Mouse (Mus musculus): ENCODE data around the gene Cdc123.

Gene Cdc123

DNA sequence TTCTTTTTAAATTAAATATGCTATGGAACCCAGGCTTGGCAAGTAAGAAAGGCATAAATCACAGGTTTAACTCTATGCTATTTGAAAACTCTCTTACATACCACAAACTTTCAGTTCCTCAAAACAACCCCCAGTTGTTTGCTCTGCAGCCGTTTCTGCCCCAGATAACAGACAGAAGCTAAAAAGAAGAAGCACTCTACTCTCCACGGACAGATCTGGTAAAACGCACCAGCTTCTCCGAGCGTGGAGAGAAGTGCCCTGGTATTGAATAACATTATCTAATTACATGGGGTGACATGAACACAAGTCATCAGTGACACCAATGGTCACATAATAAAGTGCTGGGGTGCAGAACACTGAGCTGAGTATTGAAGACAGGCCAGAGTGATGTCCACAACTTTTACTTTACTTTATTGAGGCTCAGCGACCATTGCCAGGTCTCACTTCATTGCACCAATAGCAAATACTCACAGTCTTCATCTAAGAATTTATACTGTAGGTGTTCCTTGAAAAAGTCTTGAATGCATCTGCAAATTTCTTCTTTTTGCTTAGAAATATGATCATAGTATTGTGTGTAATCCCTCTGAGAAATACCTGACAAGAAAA lies 40.4 kb downstream of the Cdc123 start:
- no peak for DNase-seq (ENCODE audit: low spot score)

DNA sequence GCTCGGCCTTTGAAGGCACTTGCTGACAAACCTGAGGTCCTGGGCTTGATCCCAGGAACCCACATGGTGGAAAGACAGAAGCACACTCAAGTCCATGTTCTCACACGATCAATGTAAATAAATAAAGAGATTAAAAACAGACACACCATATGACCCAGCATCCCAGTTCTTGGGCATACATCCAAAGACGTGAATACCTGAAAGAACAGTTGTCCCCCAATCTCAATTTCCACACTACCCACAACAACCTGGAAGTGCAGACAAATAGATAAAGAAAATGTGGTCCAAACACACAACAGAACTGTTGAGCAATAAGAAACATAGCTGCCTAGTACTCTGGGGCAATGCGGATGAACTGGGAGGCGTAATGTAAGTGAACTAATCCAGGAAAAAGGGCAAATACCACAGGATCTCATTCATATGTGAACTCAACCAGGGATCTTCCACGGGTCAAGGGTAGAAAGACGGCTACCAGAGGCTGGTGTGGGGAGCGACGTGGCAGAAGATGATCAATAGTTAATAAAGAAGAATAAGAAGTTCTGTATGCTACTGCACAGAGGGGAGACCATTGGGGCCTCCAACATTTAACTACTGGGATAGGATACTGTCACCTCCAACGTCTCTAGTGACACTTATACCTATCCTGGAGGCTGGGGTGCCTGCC lies 42.9 kb downstream of the Cdc123 start:
- DNase-seq (ENCODE audit: low spot score), result no peak

DNA sequence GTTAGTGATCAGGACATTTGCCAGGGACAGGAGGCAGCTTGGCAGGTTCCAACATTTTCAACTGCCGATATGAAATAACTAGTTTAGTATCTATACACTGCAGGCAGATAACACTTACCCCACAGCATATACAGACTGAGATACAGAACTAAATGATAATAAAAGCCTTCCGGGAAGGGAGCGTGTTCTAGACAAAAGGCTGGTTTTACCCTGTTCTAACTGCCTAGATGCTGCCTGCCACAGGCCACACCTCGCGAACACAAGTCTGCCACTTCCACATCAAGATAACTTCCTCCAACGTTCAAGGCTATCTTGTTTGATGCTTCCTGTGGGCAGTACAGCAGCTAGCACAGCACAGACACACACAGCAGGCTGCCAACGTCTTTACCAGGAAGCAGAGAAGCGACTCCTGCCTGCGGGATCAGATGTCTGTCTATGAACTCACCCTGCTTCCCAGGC lies 43.8 kb downstream of the Cdc123 start:
- DNase-seq (ENCODE audit: low spot score), result no peak

DNA sequence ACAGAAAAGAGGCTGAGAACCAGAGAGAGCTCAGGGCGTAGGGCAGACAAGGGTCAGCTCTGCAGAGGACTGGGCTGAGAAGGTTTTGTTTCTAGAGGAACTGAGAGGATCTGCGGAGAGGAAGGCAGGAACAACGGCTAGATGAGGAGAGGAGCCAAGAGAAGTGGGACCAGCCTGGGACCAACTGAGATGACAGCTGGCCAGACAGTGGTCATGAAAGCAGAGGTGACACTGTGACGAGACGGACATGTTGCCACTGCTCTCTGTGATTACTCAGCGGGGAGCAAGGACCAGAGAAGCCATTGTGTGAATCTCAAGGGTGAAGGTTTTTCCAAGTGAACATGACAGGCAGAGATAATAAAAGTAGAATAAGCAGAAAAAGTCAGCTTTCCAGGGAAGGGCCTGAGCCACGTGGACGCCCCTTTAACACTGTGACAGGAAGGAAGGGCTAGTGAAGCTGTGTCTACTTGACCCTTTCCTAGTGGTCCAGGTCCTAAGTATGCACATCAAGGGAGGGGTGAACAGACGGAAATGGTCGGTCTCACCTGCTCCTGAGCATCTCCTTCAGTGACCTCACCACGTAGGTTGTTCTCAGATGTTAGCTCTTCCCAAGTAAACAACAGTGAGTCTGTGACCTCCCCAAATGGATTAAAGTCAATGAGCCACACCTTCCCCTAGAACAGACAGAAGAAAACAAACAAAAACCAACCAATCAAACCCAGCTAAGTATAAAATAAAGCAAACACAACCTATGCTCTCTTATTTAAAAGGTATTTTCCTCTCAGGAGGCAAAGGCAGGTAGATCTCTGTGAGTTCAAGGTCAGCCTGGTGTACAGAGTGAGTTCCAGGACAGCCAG lies 46.9 kb downstream of the Cdc123 start:
- DNase-seq (ENCODE audit: low spot score), result no peak

DNA sequence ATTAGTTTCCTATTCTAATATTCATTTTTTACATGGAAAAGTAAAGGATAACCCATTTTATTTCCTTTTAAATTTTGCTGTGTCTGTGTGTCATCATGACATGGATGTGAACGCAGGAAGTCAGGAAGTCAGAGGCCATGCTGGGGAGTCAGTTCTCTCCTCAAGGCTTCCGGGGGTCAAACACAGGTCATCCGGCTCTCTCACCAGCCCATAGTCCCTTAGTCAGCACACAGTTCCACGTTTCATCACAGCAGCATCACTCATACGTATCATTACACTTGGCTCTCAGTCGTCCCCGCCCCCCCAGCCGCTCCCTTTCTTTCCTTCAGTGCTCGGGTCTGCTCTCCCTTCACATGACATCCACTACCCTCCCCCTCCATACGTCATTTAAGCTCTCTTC lies 51.2 kb downstream of the Cdc123 start:
- DNase-seq (ENCODE audit: low spot score), result no peak

DNA sequence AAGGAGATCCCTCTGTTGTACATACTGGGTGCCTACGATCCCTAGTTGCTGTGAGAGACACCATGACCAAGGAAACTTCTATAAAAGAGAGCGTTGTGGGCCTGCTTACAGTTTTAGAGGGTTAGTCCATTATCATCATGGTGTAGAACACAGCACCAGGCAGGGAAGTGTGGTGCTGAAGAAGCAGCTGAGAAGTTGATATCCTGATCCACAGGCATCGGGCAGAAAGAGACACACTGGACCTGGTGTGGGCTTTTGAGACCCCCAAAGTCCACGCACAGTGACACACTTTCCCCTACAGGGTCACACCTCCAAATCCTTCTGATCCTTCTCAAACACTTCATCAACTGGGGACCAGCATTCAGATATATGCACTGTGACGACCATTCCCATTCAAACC lies 52.9 kb downstream of the Cdc123 start:
- DNase-seq (ENCODE audit: low spot score), result no peak

DNA sequence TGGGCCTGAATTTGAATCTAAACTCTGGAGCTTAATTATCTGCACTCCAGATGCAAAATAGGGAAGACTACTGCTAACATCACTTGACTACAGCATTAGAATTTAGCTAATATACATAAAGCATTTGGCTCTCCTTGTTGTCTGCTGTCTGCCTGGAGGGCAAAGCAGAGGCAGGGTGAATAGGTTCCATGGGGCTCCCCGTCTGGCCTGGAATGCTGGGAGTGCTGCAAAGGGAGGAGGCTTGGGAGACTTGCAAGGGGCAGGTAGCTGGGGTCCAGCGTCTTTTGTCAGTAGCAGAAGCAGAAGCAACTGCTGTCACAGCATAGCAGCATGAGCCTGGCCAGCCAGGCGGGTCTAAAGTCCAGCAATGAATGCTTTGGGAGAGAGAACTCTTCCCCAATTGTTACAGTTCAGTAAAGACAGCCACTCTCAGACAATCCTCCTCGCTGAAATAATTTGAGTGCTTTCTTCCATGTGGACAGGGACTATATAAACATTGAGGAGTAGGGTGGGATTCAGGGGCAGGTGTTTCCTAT lies 55.3 kb downstream of the Cdc123 start:
- no peak for DNase-seq (ENCODE audit: low spot score)

DNA sequence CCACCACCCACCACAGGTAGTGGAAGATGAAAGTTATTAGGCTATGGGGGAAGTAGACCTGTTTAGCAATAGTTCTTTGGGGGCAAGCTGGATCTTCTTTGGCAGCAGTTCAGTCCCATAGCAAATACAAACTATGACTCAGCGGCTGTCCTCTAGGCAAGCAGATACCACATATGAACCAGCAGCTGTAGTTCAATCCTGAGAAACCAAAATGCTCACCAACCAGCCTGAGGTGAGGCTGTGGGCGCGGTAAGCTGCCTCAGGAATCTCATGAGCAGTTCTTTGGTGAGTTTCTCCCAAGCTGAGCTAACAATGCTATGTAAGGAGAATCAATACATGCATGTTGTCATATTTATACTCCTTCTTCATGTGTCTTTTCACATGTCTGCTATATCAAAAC lies 57.6 kb downstream of the Cdc123 start:
- DNase-seq (ENCODE audit: low spot score), result no peak

DNA sequence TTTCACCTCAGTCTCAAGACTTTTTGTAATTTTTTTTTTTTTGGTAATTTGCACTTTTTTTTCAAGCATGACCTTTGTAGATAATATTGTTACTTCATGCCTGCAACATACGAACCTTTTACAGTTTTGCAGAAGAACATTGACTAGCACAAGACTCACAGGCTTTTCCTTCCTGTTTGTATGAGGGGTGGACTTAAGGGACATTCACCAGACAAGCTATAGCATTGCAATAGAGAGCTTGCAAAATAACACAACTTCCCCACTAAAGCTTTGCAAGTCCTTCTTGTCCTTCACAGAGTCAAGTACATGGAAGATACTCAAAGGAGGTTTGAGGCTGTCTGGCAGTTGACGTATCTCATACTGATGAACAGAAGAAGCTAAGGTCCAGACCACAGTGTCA lies 72.5 kb downstream of the Cdc123 start:
- no peak for DNase-seq (ENCODE audit: low spot score)

DNA sequence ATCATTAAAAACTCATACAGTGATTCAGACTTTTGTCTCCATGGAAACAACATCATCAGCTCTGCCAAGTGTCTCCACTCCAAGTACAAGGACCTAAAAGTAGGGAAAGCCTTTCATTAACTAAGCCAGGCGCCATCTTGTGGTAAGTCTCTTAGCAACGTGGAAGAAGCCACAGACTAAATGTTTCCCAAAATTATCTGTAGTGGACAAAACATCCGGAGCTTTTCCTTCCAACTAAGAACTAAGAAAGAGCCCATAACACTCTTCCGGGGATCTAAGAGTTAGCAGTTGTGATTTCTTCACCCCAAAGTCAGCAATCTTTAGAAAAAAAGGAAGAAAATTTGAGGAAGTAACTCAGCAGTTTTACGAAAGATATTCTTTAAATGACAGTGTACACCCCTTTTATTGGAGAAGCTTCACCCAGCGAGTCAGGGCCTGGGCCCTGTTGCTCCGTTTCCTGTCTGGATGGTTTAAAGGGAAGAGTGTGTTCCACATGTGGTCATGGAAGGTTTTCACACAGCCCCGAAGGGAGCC lies 74.2 kb downstream of the Cdc123 start:
- DNase-seq (ENCODE audit: low spot score), result no peak

DNA sequence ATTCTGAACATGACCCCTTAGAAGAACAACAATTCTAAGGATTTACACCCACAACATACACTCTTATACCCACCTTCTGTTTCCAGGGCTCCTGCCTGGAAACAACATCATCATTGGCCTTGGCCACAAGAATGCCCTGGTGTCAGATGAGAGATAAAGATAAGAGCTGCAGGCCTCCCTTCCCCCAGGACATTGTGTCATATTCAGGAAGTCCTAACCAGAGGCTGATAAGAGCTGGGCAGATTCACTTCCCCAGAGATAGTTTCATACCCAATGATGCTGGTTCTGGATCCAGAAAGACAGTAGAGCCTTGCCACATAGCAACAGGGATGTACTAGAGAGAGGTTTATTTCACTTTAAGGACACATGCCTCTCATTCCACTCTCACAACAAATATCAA lies 75.3 kb downstream of the Cdc123 start:
- no peak for DNase-seq (ENCODE audit: low spot score)

DNA sequence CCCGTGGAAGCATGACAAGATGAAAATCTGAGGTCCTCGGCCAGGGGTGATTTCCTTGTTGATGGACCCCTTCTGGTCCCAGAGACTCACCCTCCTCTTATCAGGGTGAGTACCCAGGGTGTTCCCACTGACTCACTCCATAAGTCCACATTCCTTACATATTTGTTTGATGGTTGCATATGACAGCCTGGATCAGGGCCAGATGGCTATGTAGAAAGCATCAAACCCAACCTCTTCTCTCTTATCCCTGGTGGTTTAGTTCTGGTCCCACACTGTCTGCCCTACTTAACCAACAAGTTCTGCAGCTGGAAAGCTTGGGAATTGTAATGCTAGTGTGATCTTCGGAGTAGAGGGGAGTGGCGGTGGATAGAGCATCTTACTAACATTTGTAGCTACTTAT lies 76.0 kb downstream of the Cdc123 start:
- DNase-seq (ENCODE audit: low spot score), result no peak

DNA sequence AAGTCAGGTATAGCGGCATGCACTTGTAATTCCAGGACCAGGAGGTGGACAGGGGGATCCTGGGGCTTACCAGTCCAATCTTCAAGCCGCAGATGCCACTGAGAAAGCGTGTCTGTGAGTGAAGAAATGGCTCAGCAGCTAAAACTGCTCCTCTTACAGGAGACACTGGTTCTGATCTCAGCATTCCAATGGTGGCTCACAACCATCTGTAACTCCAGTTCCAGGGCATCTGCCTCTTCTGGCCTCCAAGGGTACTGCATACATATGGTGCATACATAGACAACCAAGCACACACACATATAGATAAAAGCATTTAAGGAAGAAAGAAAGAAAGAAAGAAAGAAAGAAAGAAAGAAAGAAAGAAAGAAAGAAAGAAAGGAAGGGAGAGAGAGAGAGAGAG lies 82.9 kb downstream of the Cdc123 start:
- DNase-seq (ENCODE audit: low spot score), result no peak

DNA sequence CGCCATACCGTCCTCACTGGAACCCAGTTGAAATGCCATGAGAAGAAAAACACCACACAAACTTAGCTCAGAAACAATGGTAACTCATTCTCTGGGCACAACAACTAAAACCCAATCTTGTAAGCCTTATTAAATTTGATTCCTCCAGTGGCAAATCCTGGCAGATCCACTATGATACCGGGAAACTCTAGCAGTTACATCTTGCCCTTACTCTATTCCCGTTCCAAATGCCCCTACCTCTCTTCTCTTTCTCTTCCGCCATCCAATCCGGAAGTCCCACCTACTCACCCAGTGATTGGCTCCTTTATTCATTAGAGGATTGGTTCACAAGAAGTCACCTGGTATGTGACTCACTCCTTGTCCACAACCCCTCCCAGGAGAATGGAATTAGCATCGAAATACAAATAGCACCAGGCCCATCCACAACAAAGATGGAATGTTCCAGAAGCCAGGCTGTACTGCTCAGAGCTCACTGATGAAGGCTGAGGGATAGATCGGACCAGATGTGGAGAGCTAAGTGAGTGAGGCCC lies 84.4 kb downstream of the Cdc123 start:
- no peak for DNase-seq (ENCODE audit: low spot score)

DNA sequence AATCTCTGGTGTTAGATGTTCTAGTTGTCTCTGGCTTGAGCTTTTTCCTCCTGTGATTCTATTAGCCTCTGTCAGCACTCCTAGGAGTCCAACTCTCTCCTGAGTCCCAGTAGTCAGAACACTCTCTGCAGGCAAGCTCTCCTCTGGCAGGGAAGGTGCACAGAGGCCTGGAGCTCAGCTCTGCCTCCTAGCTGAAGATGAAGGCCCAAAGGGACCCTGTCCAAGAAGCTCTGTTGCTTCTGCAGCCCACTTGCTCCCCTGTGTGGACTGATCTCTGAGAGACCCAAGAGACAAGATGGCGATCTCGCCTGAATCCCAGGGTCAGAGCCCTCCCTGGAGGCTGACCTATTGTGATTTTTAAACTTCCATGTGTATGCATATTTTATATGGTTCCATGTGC lies 86.4 kb downstream of the Cdc123 start:
- DNase-seq (ENCODE audit: low spot score), result no peak

DNA sequence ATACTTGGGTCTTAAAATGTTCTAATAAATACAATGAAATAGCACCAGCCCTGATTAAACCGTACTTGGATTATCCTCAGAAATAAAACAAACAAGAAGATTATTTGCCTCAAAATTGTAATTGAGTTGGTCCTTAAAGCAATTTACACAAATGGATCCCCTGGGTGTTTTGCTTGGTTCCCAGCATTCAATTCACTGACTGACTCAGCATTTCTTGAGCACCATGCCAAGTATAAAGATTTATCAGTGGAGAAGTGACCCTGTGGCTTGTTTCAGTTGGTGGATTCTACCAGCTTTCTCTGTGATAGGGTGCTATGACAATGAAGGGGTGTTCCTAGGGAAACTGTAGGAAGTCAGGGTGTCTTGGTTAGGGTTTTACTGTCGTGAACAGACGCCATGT lies 94.1 kb downstream of the Cdc123 start:
- DNase-seq (ENCODE audit: low spot score), result no peak

DNA sequence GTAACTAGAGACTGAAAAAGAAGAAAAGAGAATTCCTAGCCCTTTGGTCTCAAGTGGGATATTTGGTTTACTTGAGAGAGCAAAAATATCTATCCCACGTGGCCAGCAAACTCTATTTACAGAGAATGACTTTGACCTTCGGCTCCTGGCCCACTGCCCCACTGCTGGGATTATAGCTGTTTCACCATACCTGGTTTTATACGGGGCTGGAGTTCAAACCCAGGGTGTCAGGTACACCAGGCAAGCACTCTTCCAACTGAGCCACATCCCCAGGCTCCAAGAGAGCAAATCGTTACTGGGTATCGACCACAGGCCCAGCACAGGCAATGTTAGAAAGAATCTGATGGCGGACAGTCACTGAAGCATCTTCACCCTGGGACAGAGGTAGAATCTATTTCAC lies 95.8 kb downstream of the Cdc123 start:
- DNase-seq (ENCODE audit: low spot score), result no peak

DNA sequence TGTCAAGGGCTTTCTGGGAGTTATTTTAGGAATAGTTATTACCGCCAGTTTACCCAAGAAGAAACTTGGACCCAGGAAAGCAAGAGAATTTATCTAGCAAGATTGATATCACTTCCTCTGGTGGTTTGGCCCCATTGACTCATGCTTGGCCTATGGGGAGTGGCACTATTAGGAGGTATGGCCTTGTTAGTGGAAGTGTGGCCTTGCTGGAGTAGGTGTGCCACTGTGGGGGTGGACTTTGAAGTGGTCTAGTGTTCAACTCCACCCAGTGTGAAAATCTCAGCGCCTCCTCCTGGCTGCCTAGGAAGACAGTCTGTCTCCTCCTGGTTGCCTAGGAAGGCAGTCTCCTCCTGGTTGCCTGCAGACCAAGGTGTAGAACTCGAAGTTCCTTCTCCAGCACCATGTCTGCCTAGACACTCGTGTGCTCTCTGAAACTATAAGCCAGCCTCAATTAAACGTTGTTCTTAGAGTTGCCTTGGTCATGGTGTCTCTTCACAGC lies 97.4 kb downstream of the Cdc123 start:
- no peak for DNase-seq (ENCODE audit: low spot score)

DNA sequence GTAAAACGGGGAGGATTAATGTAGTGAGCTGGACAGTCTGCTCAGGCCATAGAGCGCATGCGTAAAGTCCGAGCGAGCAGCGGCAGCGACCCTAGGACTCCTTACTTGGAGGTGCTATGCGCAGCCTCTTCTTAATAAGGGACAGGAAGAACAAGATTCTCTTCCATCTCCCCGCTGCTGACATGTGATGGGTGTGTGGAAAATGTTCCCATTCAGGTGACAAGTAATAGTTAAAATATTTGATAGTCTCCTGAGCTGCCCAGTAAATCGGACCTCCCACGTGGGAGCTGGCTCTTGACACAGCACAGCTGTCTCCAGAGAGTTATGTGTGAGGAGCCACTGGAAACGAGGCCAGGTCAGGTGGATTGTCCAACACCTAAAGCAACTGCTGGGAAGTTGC lies 98.4 kb downstream of the Cdc123 start:
- no peak for DNase-seq (ENCODE audit: low spot score)

Data from ovary, postnatal 10 days (tissue).